Mouse (Mus musculus): ENCODE measurements around the gene Utp18. TPM values are rescaled to one million over a fixed set of nuclear protein-coding genes. Genes with fewer than 3 reads are reported as not detected.
"Not testable (repeated sequence)": the region's sequence is repeated elsewhere in the genome, so short reads cannot be mapped to it uniquely, and the experiment has no call there.

Gene Utp18
- 22.2 and 24.2 TPM in 2 replicates for total RNA-seq (2021)
- long read RNA-seq, transcript Utp18-201 (14 exons, 2,613 nt), result major isoform, 43 of 49 reads
- long read RNA-seq, partial matches to known transcripts, result 2 of 49 reads
- long read RNA-seq, other reads (novel, unspliced or antisense), result 4 of 49 reads

- peak; percentile 99 for DNase-seq
Observed at GRCm38 (mm10) chr11:93885572-93886410, at the start of gene Utp18, which contains the start of gene Mbtd1. TSS of gene Utp18 (minus strand) at chr11:93885766. TSS of gene Mbtd1 (plus strand) at chr11:93885852.

GRCm38 (mm10) chr11:93929106-93929505, 43.5 kb upstream of the Utp18 start:
- no peak for DNase-seq

- DNase-seq, result not testable (repeated sequence)
Observed at GRCm38 (mm10) chr11:93915019-93915418, 29.5 kb upstream of the Utp18 start.

- no peak for DNase-seq
Observed at GRCm38 (mm10) chr11:93911603-93912002, 26.0 kb upstream of the Utp18 start.

- DNase-seq, result no peak
Observed at GRCm38 (mm10) chr11:93908829-93909228, 23.3 kb upstream of the Utp18 start.

GRCm38 (mm10) chr11:93907839-93908238, 22.3 kb upstream of the Utp18 start:
- no peak for DNase-seq

GRCm38 (mm10) chr11:93906834-93907233, 21.3 kb upstream of the Utp18 start:
- DNase-seq, result no peak

GRCm38 (mm10) chr11:93897732-93898131, 12.2 kb upstream of the Utp18 start:
- no peak for DNase-seq

- no peak for DNase-seq
Observed at GRCm38 (mm10) chr11:93887080-93887447, 1.5 kb upstream of the Utp18 start.

- DNase-seq, result no peak
Observed at GRCm38 (mm10) chr11:93886411-93887079, 979 bp upstream of the Utp18 start.

- DNase-seq, result peak; percentile 72
Observed at GRCm38 (mm10) chr11:93884901-93885571, 530 bp downstream of the Utp18 start.

GRCm38 (mm10) chr11:93884068-93884467, 1.5 kb downstream of the Utp18 start:
- no peak for DNase-seq

GRCm38 (mm10) chr11:93862638-93863037, 22.9 kb downstream of the Utp18 start:
- DNase-seq, result no peak

GRCm38 (mm10) chr11:93862045-93862623, 23.4 kb downstream of the Utp18 start:
- no peak for DNase-seq

GRCm38 (mm10) chr11:93861193-93861592, 24.4 kb downstream of the Utp18 start:
- DNase-seq, result no peak

- DNase-seq, result no peak
Observed at GRCm38 (mm10) chr11:93860540-93861172, 24.9 kb downstream of the Utp18 start.

GRCm38 (mm10) chr11:93856284-93856955, 29.1 kb downstream of the Utp18 start:
- peak; percentile 76 for DNase-seq

GRCm38 (mm10) chr11:93852546-93852945, 33.0 kb downstream of the Utp18 start:
- no peak for DNase-seq

GRCm38 (mm10) chr11:93847342-93847741, 38.2 kb downstream of the Utp18 start:
- DNase-seq, result no peak

GRCm38 (mm10) chr11:93835800-93836199, 49.8 kb downstream of the Utp18 start:
- DNase-seq, result no peak

GRCm38 (mm10) chr11:93829971-93830370, 55.6 kb downstream of the Utp18 start:
- DNase-seq, result no peak

All from adrenal gland, postnatal 25 days (tissue).